Mouse (Mus musculus): Measurements from ENCODE around the gene Lman1l.

Gene Lman1l

GRCm38 (mm10) chr9:57575577-57575976, 45.0 kb downstream of the Lman1l start:
- DNase-seq, result no peak

GRCm38 (mm10) chr9:57574397-57574796, 46.2 kb downstream of the Lman1l start:
- DNase-seq, result no peak

- DNase-seq, result no peak
These were observed 52.1 kb downstream of the Lman1l start for GRCm38 (mm10) chr9:57568500-57568899.

GRCm38 (mm10) chr9:57566846-57567245, 53.7 kb downstream of the Lman1l start:
- DNase-seq, result no peak

- no peak for DNase-seq
These were observed 54.8 kb downstream of the Lman1l start for GRCm38 (mm10) chr9:57565741-57566221.

- no peak for DNase-seq
These were observed 56.0 kb downstream of the Lman1l start for GRCm38 (mm10) chr9:57564609-57565008.

GRCm38 (mm10) chr9:57562896-57563372, 57.6 kb downstream of the Lman1l start:
- no peak for DNase-seq

GRCm38 (mm10) chr9:57561711-57562099, 58.9 kb downstream of the Lman1l start:
- no peak for DNase-seq

GRCm38 (mm10) chr9:57560861-57561710, 59.5 kb downstream of the Lman1l start, which contains the start of gene Scamp2:
Gene Scamp2, plus strand, starts transcription at chr9:57560943.
- DNase-seq, result peak; percentile 90

- no peak for DNase-seq
These were observed 60.3 kb downstream of the Lman1l start for GRCm38 (mm10) chr9:57560263-57560662.

- no peak for DNase-seq
These were observed 61.0 kb downstream of the Lman1l start for GRCm38 (mm10) chr9:57559568-57559967.

- no peak for DNase-seq
These were observed 61.9 kb downstream of the Lman1l start for GRCm38 (mm10) chr9:57558625-57559024.

GRCm38 (mm10) chr9:57557215-57557614, 63.4 kb downstream of the Lman1l start:
- no peak for DNase-seq

All from thymus, postnatal 14 days (tissue).